ENCODE assay signal across 27 mouse cellular contexts in the genomic region with DNA sequence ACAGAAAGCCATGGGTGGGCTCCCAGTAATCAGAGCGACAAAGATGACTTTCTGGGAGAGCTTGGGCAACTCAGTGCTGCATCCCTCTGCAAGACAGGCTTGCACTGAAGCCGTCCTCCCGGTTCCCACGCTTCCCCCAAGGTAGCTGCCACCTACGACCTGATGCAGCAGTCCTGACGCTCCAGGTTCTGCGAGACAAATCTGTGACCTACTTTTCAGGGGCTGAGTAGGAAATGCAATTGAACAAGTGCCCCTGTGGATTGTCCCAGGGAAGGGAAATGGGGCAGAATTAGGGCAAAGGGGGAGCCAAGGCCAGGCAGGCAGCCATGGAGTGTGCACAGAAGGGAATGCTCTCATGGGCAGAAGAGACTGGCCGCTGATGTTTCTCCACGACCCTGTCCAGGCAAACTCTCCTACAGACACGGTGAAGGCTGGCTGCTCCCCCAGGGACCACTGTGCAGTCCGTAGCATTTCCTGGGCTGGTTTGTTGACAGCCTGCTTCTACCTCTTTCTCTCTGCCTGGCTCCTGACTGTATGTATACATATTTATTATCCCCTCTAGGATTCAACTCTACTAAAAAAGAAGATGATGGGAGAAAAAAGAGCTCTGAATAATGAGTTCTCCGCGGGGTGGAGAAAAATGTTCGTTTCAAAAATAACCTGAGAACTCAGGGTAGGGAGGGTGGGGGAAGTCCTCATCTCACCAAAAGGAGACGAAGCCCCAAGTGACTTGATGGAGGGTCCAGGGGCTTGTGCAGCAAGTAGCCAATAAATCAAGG. TPM values are rescaled to one million over a fixed set of nuclear protein-coding genes. Genes with fewer than 3 reads are reported as not detected.
DNase-seq lines count a peak whose midpoint lies in the region; ATAC-seq and TF ChIP-seq lines count a peak whose summit lies in the region.
"Had no signal": no experiment of that assay in that cellular context is flagged by ENCODE, and none has a peak within 500 bp of the region (broad histone marks: within the 10 kb centered on the region; RNA-seq: fewer than 3 reads in every experiment).

No protein-coding gene starts in this region.

- 0 out of 2 replicates have a peak, but pooled peaks have one; percentile 18 for ATAC-seq in hindbrain, postnatal 0 days
- no peak for ATAC-seq in intestine, embryonic 15.5 days
- ATAC-seq: activated CD4-positive, CD25-positive, alpha-beta regulatory T cell, adult 4 months; hindbrain, embryonic 16.5 days; intestine, postnatal 0 days had no signal

- no peaks in the 10 kb centered on the region for H3K4me1 ChIP-seq in hindbrain, postnatal 0 days (ENCODE audit: insufficient read depth, low read length)
- H3K4me1 ChIP-seq in hindbrain, embryonic 10.5 days (replicated peaks), result peaks cover 5% of the 10 kb centered on the region
- H3K4me1 ChIP-seq in cerebellum, adult 2 months (ENCODE audit: control insufficient read depth, insufficient read depth, low read length), result peaks cover 21% of the 10 kb centered on the region
- H3K4me1 ChIP-seq in intestine, embryonic 15.5 days (replicated peaks), result no peaks in the 10 kb centered on the region
- H3K4me1 ChIP-seq: embryonic facial prominence, embryonic 12.5 days; heart, embryonic 10.5 days; limb, embryonic 15.5 days had no signal

- DNase-seq in hindbrain, postnatal 0 days (ENCODE audit: low spot score), result no peak
- no peak for DNase-seq in hindbrain, embryonic 10.5 days (ENCODE audit: low spot score)
- DNase-seq in Muller cell, postnatal 12 days (ENCODE audit: inconsistent ontology term), result peak; percentile 40
- DNase-seq in cerebellum, adult 2 months, result peak; percentile 63
- peak; percentile 26 for DNase-seq in retina, adult 2 months (ENCODE audit: low read depth, low spot score)
- DNase-seq in embryo, embryonic 10.5 days (ENCODE audit: low spot score), result no peak
- DNase-seq: adrenal gland, adult 8-10 months; B cell, adult 2 months; gastrocnemius, postnatal 10 days; kidney, postnatal 36 days; lung, embryonic 14.5 days; lung, postnatal 36 days; right cerebral cortex, postnatal 4 days; thymus, postnatal 14 days had no signal

- no peaks in the 10 kb centered on the region for H3K36me3 ChIP-seq in hindbrain, postnatal 0 days (ENCODE audit: insufficient read depth, low read length)
- H3K36me3 ChIP-seq in hindbrain, embryonic 10.5 days, result no peaks in the 10 kb centered on the region
- no peaks in the 10 kb centered on the region for H3K36me3 ChIP-seq in intestine, embryonic 15.5 days
- H3K36me3 ChIP-seq: embryonic facial prominence, embryonic 12.5 days; G1E; heart, embryonic 10.5 days; limb, embryonic 15.5 days; neural tube, embryonic 15.5 days had no signal

- TF ChIP-seq CTCF in hindbrain, postnatal 0 days (IDR thresholded peaks at IDR 0.05; ENCODE audit: low read depth), result no peak
- TF ChIP-seq CTCF in cerebellum, adult 2 months (IDR thresholded peaks at IDR 0.05; ENCODE audit: borderline replicate concordance, insufficient read depth, low read depth, low read length), result no peak

- no peak for TF ChIP-seq POLR2A in cerebellum, adult 2 months (IDR thresholded peaks at IDR 0.05; ENCODE audit: borderline replicate concordance, insufficient read depth, low read length)

- no peak overlapping the region for H3K9ac ChIP-seq in hindbrain, postnatal 0 days (replicated peaks; ENCODE audit: low read length)
- no peak overlapping the region for H3K9ac ChIP-seq in intestine, embryonic 15.5 days
- H3K9ac ChIP-seq: embryonic facial prominence, embryonic 12.5 days; limb, embryonic 15.5 days; liver, embryonic 14.5 days; lung, embryonic 14.5 days; neural tube, embryonic 15.5 days had no signal

- no peak overlapping the region for H3K4me3 ChIP-seq in hindbrain, postnatal 0 days (ENCODE audit: low read length)
- no peak overlapping the region for H3K4me3 ChIP-seq in hindbrain, embryonic 10.5 days
- H3K4me3 ChIP-seq in cerebellum, adult 2 months (replicated peaks; ENCODE audit: insufficient read depth, low read depth, low read length), result peak overlapping the region; percentile 1
- H3K4me3 ChIP-seq in intestine, embryonic 15.5 days (replicated peaks), result no peak overlapping the region
- H3K4me3 ChIP-seq: embryonic facial prominence, embryonic 12.5 days; heart, embryonic 10.5 days; limb, embryonic 15.5 days; neural tube, embryonic 15.5 days had no signal

- 57% methylated on average over 15 of the region's 15 CpGs for WGBS in hindbrain, postnatal 0 days
- WGBS in hindbrain, embryonic 10.5 days, result 71% methylated on average over 15 of the region's 15 CpGs
- 17% methylated on average over 15 of the region's 15 CpGs for WGBS in cerebellum, adult 2 months
- 57% methylated on average over 15 of the region's 15 CpGs for WGBS in intestine, embryonic 15.5 days

- 0 out of 2 replicates have a peak overlapping the region, but pooled peaks have one; percentile 27 for H3K27ac ChIP-seq in hindbrain, postnatal 0 days
- no peak overlapping the region for H3K27ac ChIP-seq in hindbrain, embryonic 10.5 days
- 0 out of 2 replicates have a peak overlapping the region, but pooled peaks have one; percentile 52 for H3K27ac ChIP-seq in cerebellum, adult 2 months (ENCODE audit: insufficient read depth, low read length)
- no peak overlapping the region for H3K27ac ChIP-seq in intestine, embryonic 15.5 days
- H3K27ac ChIP-seq: embryonic facial prominence, embryonic 12.5 days; heart, embryonic 10.5 days; limb, embryonic 15.5 days; liver, embryonic 14.5 days; neural tube, embryonic 15.5 days had no signal

- H3K9me3 ChIP-seq in hindbrain, postnatal 0 days (ENCODE audit: low read length), result no peaks in the 10 kb centered on the region
- H3K9me3 ChIP-seq in hindbrain, embryonic 10.5 days, result no peaks in the 10 kb centered on the region
- no peaks in the 10 kb centered on the region for H3K9me3 ChIP-seq in intestine, embryonic 15.5 days
- H3K9me3 ChIP-seq: embryonic facial prominence, embryonic 12.5 days; heart, embryonic 10.5 days; limb, embryonic 15.5 days; neural tube, embryonic 15.5 days had no signal

- H3K27me3 ChIP-seq in hindbrain, postnatal 0 days (ENCODE audit: insufficient read depth, low read length), result no peaks in the 10 kb centered on the region
- no peaks in the 10 kb centered on the region for H3K27me3 ChIP-seq in hindbrain, embryonic 10.5 days (ENCODE audit: insufficient read depth, poor library complexity, severe bottlenecking)
- H3K27me3 ChIP-seq in cerebellum, adult 2 months (ENCODE audit: control insufficient read depth, insufficient read depth, low read length), result no peaks in the 10 kb centered on the region
- no peaks in the 10 kb centered on the region for H3K27me3 ChIP-seq in intestine, embryonic 15.5 days (replicated peaks)
- H3K27me3 ChIP-seq: embryonic facial prominence, embryonic 12.5 days; neural tube, embryonic 15.5 days had no signal

- no peak overlapping the region for H3K4me2 ChIP-seq in hindbrain, postnatal 0 days (ENCODE audit: low read depth, low read length)
- no peak overlapping the region for H3K4me2 ChIP-seq in intestine, embryonic 15.5 days (replicated peaks)
- H3K4me2 ChIP-seq: embryonic facial prominence, embryonic 12.5 days; limb, embryonic 15.5 days; lung, embryonic 14.5 days; neural tube, embryonic 15.5 days had no signal

RNA-seq across cellular contexts. Expression of a gene that starts 15.8 kb away (rescaled TPM):
- total RNA-seq in hindbrain, postnatal 0 days (2014; rRNA removed), result 119 and 127 TPM in 2 replicates
- 57.9 and 58.8 TPM in 2 replicates for polyA plus RNA-seq in hindbrain, postnatal 0 days (2015; fragmentation: Nextera tagmentation; extraction: Ambion mirVana)
- 1.7 and 5.8 TPM in 2 replicates for polyA plus RNA-seq in hindbrain, embryonic 10.5 days (2016; fragmentation: Nextera tagmentation; extraction: Ambion mirVana)
- polyA plus RNA-seq in cerebellum, adult 2 months (2012; rRNA removed), result 217 and 230 TPM in 2 replicates
- polyA plus RNA-seq in intestine, embryonic 15.5 days (2015; fragmentation: Nextera tagmentation; extraction: Ambion mirVana), result 1.00 and 1.1 TPM in 2 replicates
- total RNA-seq: CH12.LX; hematopoietic stem cell, adult 5-6 weeks; megakaryocyte-erythroid progenitor cell, adult 5-6 weeks had no signal
- polyA plus RNA-seq: G1E had no signal

Comparison
In these comparisons a context has a peak if more than half of its experiments do, and no peak if none do; other contexts are left out.
1. H3K27ac ChIP-seq: peak in hindbrain, postnatal 0 days (single experiment) and cerebellum, adult 2 months (single experiment); none in hindbrain, embryonic 10.5 days (single experiment) and intestine, embryonic 15.5 days (single experiment).
2. DNase-seq: peak in Muller cell, postnatal 12 days (single experiment), cerebellum, adult 2 months (2 of 2) and retina, adult 2 months (single experiment); none in hindbrain, postnatal 0 days (single experiment), hindbrain, embryonic 10.5 days (single experiment) and embryo, embryonic 10.5 days (single experiment).